Mouse (Mus musculus) hindbrain, postnatal 0 days (tissue): ENCODE results near the gene Fas. TPM values are rescaled to one million over a fixed set of nuclear protein-coding genes. Genes with fewer than 3 reads are reported as not detected.

ENCODE experiments used
- ATAC-seq: fragments of 200-750 bp; cut with Nextera tagmentation; 2 replicates; pipeline ENCODE4 v1.8.0; 2017; ENCODE audit warnings: mild to moderate bottlenecking, moderate TSS enrichment, moderate library complexity
- DNase-seq: peaks from one replicate; pipeline ENCODE4 v3.0.0-alpha.2; 2015; ENCODE audit warnings: low spot score
- H3K27ac ChIP-seq: fragments of 300-500 bp; sonication (generic); 2 replicates; pipeline ENCODE4 v1.5.1; 2014; ENCODE audit warnings: mild to moderate bottlenecking
- H3K27me3 ChIP-seq: fragments of 300-500 bp; sonication (generic); 2 replicates; pipeline ENCODE4 v1.6.1; 2014; ENCODE audit warnings: low read length, mixed read lengths; ENCODE audit not compliant: insufficient read depth
- H3K36me3 ChIP-seq: fragments of 300-500 bp; sonication (generic); 2 replicates; pipeline ENCODE4 v1.6.1; 2014; ENCODE audit warnings: low read length, mixed read lengths; ENCODE audit not compliant: insufficient read depth
- H3K4me1 ChIP-seq: fragments of 300-500 bp; sonication (generic); 2 replicates; pipeline ENCODE4 v1.6.1; 2014; ENCODE audit warnings: antibody characterized with exemption, low read length, mixed read lengths; ENCODE audit not compliant: insufficient read depth
- H3K4me2 ChIP-seq: fragments of 300-500 bp; sonication (generic); 2 replicates; pipeline ENCODE4 v1.6.1; 2014; ENCODE audit warnings: low read depth, mild to moderate bottlenecking, low read length, moderate library complexity, mixed read lengths
- H3K4me3 ChIP-seq: fragments of 300-500 bp; sonication (generic); 2 replicates; pipeline ENCODE4 v1.5.1; 2014; ENCODE audit warnings: low read length
- H3K9ac ChIP-seq: fragments of 300-500 bp; sonication (generic); replicated peaks from 2 replicates; pipeline ENCODE4 v1.6.1; 2014; ENCODE audit warnings: mild to moderate bottlenecking, low read length, moderate library complexity, mixed read lengths
- H3K9me3 ChIP-seq: fragments of 300-500 bp; sonication (generic); 2 replicates; pipeline ENCODE4 v1.6.1; 2016; ENCODE audit warnings: low read length, mixed read lengths
- CTCF ChIP-seq: IDR thresholded peaks from 2 replicates; pipeline ENCODE4 v1.5.1; 2016; ENCODE audit warnings: antibody characterized with exemption, control low read depth, low read depth
- WGBS: fragments of 180-500 bp; shearing (Covaris S2); extraction: QIAGEN DNeasy Blood & Tissue Kit; methylation state at CpG from one replicate; pipeline ENCODE4 v1.1.7; 2014; 5-methylcytosine and 5-hydroxymethylcytosine counted together
- polyA plus RNA-seq: library from polyadenylated mRNA; unstranded; fragments of >200 nt; fragmentation: Nextera tagmentation; extraction: Ambion mirVana; gene quantifications from 2 replicates; pipeline ENCODE4 v1.2.1, GENCODE M21; 2015
- total RNA-seq: library from RNA; depleted of rRNA; stranded (reverse); fragments of >200 nt; gene quantifications from 2 replicates; pipeline ENCODE4 v1.2.3, GENCODE M21; 2014

Gene Fas
- total and polyA plus RNA-seq, 2 experiments from 2014 or later: 0.78 to 2.8 TPM

DNA sequence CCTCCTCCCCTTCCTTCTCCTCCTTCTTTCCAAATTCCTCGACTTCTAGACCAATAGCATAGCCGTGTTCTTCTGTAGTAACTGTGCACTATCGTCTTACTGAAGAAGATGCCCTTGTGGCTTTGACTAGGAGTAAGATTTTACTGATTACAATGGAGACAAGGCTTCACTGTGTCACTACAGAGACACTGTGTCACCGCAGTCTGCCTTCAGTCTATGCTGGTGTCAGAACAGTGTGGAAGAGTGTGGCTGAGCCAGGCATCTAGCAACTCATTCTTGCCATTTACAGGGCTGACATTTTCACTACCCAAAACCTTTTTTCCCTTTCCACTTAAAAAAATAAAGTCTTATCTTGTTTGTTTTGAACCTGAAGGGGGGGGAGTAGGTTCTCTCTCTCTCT is 8.8 kb downstream of the Fas start:
- TF ChIP-seq CTCF: no peak
- Histone ChIP-seq H3K4me2 (no peak overlapping the region), H3K4me3 (no peak overlapping the region), H3K27me3 (no peaks in the 10 kb centered on the region), H3K36me3 (no peaks in the 10 kb centered on the region), H3K4me1 (no peaks in the 10 kb centered on the region), H3K27ac (no peak overlapping the region), H3K9me3 (no peaks in the 10 kb centered on the region), H3K9ac (no peak overlapping the region)
- 80% methylated on average over 4 of the region's 4 CpGs for WGBS
- DNase-seq (no peak), ATAC-seq (no peak)

DNA sequence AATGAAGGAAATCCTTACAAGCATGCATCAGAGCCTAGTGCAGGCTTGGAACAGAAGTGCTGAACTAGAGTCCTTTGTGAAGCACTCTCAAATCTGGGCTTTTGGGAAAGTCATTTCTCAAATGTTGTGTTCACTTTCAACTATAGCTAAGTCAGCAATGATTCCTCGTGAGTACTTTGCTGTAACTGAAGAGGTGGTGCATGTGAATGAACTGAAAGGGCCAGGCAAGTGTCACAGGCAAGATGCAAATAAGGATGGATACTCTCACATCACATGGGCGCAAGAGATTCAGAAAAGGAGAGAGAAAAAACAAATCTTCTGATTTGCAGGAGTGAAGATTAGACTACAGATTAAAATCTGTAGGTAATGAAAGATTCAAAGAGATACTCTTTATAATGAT is 10.0 kb downstream of the Fas start:
- no peak for TF ChIP-seq CTCF
- no peak overlapping the region for H3K4me3 ChIP-seq
- no peak overlapping the region for H3K4me2 ChIP-seq
- H3K9ac ChIP-seq: no peak overlapping the region
- DNase-seq (no peak), ATAC-seq (no peak)
- no peaks in the 10 kb centered on the region for H3K9me3 ChIP-seq
- no peaks in the 10 kb centered on the region for H3K27me3 ChIP-seq
- H3K36me3 ChIP-seq: no peaks in the 10 kb centered on the region
- H3K27ac ChIP-seq: no peak overlapping the region
- H3K4me1 ChIP-seq: no peaks in the 10 kb centered on the region
- 78% methylated on average over 2 of the region's 2 CpGs for WGBS

DNA sequence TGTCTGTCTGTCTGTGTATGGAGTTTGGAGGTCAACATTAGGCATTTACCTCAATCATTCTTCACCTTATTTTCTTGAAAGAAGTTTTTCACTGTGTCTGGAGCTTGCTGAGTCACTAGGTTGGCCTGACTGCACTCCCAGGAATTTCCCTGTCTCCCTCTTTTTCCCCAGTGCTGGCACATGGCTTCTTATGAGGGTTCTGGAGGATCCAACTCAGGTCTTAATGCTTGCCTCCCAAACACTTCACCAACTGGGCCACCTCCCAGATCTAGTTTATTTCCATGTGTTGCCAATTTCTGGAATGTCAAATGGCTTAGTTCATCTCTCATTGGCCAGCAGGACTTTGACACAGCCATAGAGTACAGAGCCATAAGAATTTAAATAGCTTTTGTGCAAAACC is 14.5 kb downstream of the Fas start:
- H3K36me3 ChIP-seq: no peaks in the 10 kb centered on the region
- H3K27me3 ChIP-seq: no peaks in the 10 kb centered on the region
- H3K9me3 ChIP-seq: no peaks in the 10 kb centered on the region
- DNase-seq (no peak), ATAC-seq (no peak)
- no peaks in the 10 kb centered on the region for H3K4me1 ChIP-seq
- no peak overlapping the region for H3K4me2 ChIP-seq
- TF ChIP-seq CTCF: no peak
- H3K9ac ChIP-seq: no peak overlapping the region
- H3K27ac ChIP-seq: no peak overlapping the region
- H3K4me3 ChIP-seq: no peak overlapping the region

DNA sequence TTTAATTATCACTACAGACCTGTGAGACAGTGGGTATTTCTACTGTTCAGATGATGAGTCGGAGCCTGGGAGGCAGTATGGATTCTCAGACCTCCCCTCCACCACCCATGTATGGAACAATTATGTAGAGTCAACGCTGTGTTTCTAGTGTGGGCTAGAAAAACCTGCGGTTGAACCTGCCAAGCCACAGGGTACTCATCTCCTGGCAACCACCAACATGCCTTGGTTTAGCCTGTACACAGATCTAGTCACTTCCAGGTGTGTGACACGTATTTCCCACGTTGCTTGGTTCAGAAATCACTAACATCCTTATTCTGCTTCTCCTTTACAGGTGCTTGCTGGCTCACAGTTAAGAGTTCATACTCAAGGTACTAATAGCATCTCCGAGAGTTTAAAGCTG is 16.3 kb downstream of the Fas start:
- Histone ChIP-seq H3K27me3 (no peaks in the 10 kb centered on the region), H3K27ac (no peak overlapping the region), H3K9ac (no peak overlapping the region), H3K4me3 (no peak overlapping the region), H3K36me3 (no peaks in the 10 kb centered on the region), H3K9me3 (no peaks in the 10 kb centered on the region), H3K4me2 (no peak overlapping the region), H3K4me1 (no peaks in the 10 kb centered on the region)
- ATAC-seq: no peak
- no peak for DNase-seq
- WGBS: 76% methylated on average over 6 of the region's 6 CpGs
- no peak for TF ChIP-seq CTCF

DNA sequence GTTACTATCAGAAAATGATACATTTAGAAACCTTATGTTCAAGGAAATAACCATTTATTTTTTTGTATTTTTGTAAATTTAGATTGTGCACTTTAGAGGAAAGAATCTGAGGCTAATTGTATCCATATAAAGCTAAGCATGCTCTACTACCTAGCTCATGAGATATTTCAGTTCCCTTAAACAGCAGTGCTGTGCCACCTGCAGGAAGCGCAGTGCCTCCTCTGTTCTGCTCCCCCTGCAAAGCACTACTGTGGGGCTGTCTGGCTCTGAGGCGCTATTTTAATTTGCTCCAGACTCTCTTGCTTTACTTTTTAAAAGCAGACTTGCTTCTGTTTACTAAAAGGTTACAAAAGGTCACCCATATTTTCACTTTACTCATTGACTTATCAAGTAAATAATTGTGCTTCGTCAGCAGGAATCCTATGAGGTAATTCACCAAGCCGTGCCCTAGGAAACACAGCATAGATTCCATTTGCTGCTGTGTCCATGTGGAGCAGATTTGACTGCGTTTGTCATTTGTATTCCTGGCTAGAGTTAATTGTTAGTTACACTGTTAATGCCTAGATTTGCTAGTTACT is 21.8 kb downstream of the Fas start:
- Histone ChIP-seq H3K4me3 (no peak overlapping the region), H3K9me3 (no peaks in the 10 kb centered on the region), H3K27me3 (no peaks in the 10 kb centered on the region), H3K4me1 (no peaks in the 10 kb centered on the region), H3K36me3 (no peaks in the 10 kb centered on the region), H3K9ac (no peak overlapping the region), H3K27ac (no peak overlapping the region), H3K4me2 (no peak overlapping the region)
- ATAC-seq (no peak), DNase-seq (no peak)
- TF ChIP-seq CTCF: no peak
- 53% methylated on average over 5 of the region's 5 CpGs for WGBS

DNA sequence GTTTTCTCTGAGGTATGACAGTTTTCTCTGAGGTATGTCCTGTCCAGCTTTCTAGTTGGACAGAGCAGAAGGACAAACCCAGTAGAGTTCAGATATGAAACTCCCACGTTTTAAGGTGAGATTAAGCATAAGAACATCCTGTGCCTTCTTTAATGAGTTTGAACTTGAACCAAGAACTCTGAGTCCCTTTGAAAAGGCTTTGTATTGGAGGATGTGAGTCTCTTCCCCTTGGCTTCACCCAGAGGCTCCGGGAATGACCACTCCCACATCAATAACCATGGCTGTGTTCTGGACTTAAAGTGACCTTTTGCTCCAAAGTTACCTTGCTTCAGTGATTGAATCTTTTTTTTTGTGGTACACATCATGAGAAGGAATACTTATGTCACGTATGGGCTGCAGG is 37.6 kb downstream of the Fas start:
- no peaks in the 10 kb centered on the region for H3K27me3 ChIP-seq
- TF ChIP-seq CTCF: no peak
- H3K9ac ChIP-seq: no peak overlapping the region
- H3K27ac ChIP-seq: no peak overlapping the region
- H3K4me3 ChIP-seq: no peak overlapping the region
- no peak overlapping the region for H3K4me2 ChIP-seq
- ATAC-seq: no peak
- H3K36me3 ChIP-seq: no peaks in the 10 kb centered on the region
- WGBS: 62% methylated on average over 3 of the region's 3 CpGs
- no peak for DNase-seq
- no peaks in the 10 kb centered on the region for H3K9me3 ChIP-seq
- no peaks in the 10 kb centered on the region for H3K4me1 ChIP-seq

DNA sequence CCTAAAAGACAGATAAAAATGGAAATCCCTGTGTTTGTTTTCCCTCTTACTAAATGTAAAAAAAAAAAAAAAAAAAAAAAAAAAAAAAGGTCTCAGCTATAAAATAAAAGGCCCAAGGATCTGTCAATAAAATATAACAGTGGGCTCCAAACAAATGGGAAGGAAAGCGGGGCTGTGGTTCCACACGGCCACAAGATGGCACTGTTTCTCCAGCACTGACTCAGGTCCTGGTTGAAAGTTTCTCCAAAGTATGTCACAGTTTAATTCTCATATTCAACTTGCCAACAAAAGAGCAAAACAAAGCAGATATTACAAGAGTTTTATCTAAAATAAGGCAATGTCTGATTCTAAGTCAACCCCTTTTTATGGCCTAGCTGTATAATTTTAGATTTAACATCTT is 43.8 kb downstream of the Fas start:
- Histone ChIP-seq H3K36me3 (no peaks in the 10 kb centered on the region), H3K4me2 (no peak overlapping the region), H3K4me1 (no peaks in the 10 kb centered on the region), H3K27ac (no peak overlapping the region), H3K9ac (no peak overlapping the region), H3K27me3 (no peaks in the 10 kb centered on the region), H3K4me3 (no peak overlapping the region), H3K9me3 (no peaks in the 10 kb centered on the region)
- TF ChIP-seq CTCF: peak; percentile 91
- ATAC-seq (0 out of 2 replicates have a peak, but pooled peaks have one; percentile 68), DNase-seq (peak; percentile 87)
- WGBS: 0% methylated on average over 2 of the region's 2 CpGs
